Mouse (Mus musculus) 3134 (cell line): ENCODE measurements at regions not wholly inside any gene's neighbourhood (a gene's known extent, or its start where the extent isn't known, plus 50 kb on each side); places are given as distances from the start of the nearest gene placed in this dataset.

Experiments used
- DNase-seq: peaks from one replicate; pipeline ENCODE4 v3.0.0-alpha.2; 2011; ENCODE audit warnings: low spot score; ENCODE audit not compliant: insufficient read length; ENCODE audit errors: extremely low read depth

DNA sequence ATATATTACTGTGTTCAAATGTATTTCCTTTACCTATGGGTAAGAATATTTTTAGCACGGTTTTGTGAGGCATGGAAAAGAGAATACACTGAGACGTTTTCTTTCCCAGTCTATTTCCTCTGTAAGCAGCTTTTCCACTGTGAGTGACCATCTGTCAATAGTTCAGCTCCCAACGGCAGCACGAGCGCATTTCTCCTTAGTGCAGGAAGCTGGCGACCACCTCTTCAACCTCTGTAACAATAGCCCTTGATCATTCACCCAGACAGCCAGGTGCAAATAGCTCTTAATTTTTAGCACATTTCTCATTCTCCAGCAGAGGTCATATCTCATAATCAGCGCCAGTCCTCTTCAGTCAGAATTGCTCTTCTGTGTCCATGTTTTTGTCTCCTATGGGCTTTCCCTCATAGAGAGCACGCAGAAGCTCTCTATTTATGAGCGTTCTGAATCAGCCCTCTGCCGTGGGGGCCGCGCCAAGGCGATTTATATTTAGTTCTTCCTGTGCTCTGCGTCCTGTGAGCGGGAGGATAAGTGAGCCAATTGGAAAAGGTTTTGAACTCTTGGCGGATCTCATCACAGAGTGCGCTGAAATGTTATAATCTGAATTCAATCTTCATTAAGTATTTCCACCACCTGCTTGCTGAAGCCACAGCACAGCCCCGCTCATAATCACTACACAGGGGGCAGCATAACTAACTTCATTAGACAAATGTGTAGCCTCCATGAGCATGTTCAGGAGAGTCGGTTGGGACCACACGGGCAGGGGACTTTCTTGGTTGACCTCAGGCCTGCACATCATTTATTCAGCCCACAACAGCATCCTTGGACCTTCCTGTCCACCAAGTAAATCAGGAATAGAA, 171.3 kb upstream of the Slc24a2 start:
- DNase-seq, result no peak

DNA sequence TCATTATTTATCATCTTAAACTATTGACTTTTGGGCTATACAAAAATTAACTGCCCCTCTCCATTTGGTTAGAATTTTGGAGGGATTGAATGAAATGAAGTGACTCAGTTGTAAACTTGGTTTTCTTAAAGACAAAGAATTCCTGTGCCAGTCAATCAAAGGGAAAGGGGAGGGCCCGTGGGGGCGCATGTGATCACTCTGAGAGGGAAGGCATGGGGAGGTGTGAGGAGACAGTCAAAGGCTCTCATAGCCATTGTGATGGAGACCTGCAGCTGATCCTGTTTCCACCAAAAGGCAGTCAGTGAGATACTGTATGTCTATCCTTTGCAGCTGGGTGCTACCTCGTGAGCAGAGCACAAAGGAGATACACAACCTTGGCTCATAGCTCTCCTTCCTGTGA, 156.6 kb upstream of the Slc24a2 start:
- no peak for DNase-seq

DNA sequence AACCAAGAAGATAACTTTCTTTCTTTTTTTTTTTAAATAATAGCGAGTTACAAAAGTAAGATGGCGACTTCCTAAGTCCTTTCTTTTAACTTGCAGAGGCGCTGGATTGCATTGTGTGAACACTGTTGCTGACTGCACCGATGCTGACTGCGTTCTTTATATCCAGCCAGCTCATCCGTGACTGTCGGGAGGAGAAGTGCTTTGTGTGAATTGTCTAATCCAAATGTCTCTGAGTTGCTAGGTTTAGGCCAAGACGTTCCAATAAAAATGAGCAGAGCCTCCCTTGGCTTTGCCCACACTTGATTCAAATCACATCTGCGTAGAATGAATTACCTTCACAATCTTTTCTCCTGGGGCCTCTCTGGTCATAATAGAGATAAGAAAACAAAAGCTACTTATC, 156.0 kb upstream of the Slc24a2 start:
- DNase-seq, result no peak

DNA sequence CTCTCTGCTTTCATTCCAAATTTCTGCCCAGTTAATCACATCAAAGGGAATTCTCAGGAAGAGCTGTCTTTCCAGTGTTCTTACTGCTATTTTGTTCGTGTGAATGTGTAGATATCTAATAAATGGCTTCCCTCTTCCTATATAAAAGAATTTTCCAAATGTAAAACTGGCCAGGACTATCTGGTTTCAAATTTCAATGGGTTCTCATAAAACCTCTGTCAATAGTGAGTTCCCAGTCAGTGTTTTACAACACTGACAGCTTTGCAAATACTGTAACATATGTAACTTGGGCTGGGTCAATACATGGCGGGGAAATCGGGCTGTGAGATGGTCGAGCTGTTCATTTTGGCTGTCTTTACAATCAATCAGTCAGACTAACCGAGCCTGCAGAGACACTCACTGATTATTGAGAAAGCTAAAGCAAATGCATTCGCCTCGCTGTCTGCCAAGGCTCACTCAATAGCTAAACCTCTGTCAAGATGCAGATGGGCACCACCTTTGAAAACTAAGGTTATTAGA, 155.0 kb upstream of the Slc24a2 start:
- DNase-seq, result no peak

DNA sequence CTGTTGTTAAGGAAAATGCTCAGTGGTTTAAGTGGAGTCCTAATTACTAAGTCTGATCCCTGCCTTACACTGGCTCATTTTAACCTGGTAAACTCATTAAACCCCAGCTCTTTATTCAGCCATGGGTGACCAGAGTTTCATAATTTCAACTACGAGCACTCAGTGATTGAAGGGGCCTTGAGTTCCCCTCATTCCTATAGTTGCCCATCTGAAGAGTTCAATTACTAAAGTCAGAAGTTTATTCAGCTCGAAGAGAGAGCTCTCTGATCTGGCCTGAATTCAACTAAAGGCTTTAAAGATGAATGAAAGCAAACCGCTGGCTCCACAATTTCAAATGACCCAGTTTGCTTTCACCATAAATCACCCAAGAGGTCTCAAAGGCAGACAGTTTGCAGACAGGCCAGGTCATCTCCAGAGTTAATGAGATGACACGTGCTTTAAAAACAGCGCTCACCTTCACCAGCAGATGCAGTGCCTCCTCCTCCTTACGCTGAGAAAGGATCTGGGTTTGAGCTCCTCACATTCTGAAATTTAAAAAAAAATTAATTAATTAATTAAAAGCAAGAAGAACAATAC, 154.3 kb upstream of the Slc24a2 start:
- DNase-seq, result no peak

DNA sequence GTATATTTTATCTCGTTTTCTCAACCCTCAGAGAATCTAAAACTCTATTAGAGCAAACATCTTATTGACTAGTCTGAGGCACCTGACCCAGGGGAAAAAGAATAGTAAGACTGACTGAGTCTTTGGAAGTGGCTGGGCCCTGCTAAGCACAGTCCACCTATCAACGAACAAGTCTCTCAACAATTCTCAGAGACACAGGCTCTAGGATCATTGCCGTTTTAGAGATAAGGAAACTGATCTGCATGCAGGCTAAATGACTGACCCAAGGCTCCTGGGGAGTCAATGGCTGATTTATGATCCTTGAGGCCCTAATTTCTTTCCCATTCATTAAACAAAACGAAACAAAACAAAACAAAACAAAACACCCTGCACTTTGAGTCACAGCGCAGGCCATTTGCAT, 150.4 kb upstream of the Slc24a2 start:
- DNase-seq, result no peak

DNA sequence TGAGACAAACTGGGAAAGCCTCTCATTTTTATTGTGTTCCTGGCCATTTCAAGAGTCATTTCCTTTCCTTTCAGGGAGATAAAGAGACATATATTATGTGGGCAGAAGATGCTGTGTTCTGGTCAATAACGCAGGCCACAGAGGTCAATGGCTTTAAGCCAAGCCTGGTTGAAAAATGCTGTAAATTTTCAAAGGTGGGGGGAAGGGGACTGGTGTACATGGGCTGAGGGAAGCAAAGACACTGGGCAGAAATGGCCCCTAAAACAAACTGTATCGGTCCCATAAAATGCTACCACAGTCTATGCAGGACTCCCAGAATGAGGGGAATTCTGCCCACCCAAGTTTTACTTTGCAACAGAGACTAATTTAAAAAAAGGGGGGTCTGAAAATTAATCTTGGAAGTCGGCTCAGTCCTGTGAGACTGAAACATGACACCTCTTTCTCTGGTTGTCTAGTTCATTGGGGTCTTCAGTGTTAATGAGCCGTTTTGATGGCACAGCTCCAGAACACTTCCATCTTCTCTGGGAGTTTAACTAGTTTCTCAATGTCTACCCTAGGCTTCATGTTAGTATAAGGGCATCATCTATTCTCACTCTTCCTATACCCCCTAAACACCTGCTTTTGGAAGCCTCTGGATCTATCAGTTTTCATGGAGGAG, 149.4 kb upstream of the Slc24a2 start:
- DNase-seq, result no peak

DNA sequence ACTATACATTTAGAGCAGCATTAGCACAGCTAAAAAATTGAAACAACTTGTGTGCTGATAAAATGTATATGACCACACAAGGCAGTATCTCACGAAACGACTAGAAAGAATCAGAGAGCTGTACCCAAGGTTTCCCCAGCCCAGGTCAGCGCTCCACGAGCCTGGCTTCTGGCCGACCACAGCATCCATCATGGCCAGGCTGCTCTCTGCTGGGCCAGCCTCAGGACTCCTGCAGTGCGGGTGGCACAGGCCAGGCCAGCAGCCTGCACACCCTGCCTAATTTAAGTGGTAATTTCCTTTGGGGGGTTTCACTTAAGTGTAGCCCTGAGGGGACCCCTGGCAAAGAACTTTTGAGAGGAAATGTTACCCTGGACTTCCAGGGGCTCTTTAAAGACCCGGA, 141.7 kb upstream of the Slc24a2 start:
- DNase-seq, result peak; percentile 29

DNA sequence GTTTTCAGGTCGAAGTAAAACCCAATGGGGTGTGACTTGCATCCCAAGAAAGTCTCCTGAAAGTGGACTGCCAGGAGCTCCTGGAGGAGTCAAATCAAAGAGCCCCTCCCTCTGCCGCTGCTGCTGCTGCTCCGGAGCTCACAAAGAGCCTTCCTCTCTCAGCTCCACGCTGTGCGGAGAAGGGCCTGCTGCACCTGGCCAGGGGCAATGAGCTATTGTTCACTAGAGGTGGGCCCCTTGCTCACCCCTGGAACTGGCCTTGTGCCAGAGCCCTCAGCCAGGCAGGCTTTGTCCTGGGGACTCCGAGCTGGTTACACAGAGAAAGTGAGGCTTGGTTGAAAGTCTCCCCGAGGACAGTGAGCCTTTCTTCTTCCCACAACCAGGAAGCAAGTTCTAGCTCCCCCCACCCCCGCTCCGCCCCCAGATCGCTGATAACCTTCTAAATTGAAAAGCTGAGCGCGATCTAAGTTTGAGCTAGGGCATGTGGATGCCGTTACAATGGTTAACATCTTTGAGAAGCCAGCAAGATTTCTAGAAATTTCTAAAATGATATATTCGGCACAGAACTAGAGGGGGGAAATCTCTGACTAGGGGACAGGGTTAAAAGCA, 139.5 kb upstream of the Slc24a2 start:
- no peak for DNase-seq

DNA sequence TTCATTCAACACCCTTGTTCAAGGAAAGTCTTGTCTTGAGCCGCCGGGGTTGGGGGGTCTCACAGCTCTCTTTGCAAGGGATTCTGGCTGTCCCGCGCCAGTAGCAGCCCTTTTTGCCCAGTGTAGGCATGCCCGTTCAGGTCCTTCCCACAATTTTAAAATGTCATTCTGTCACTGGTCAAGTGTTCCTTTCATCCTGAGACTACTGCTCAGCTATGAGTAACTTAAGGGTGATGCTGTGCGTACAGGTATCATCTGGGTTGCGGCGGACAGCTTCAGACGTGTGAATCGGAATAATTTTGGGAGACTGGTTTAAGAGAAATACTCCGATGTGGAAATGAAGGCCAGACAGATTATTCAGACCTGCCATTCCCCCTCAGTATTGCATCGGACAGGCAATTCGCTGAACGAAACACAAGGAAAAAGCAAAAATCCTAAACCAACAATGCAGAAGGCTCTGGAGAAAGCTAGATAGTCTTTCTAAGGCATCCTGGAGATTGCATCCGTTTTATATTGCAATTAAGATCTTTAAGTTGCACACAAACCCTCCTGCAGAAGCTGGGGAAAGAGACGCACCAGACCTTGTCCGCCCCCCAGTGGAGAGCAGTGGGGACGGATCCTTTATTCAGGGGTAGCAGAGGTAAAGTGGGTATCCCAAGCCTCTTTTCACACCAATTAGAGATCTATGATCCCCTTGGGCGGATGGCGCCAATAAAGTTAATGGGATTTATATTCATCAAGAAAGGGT, 138.3 kb upstream of the Slc24a2 start:
- no peak for DNase-seq

DNA sequence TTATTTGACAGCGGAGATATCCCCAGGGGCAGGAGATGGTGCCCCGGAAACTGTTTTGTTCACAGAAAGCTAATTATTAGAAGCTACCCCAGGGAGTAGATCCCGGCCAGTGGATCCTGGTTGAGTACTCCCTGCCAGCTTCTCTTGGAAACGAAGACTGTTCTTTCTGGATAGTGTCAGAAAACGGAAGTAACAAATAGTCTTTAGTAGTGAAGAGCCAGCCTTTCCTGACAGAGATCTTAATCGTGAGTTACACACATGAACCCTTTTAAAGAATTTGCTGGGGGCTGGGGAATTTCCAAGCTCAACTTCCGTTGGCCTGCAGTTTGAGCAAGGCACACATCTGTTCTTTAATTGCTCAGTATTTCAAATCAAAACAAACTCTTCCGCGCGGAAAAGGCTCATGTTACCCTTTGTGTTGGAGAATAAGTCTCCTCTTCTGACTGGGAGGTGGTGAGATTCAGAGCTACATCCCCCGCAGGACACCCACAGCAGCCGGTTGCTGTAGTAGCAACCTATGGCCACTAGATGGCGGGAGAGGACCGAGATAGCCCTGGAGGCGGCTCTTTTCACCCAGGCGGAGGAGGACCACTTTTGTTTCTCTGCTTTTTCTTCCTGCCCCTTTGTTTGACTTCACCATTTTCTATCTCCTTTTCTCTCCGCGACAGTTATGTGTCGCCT, 137.6 kb upstream of the Slc24a2 start:
- DNase-seq, result peak; percentile 36

DNA sequence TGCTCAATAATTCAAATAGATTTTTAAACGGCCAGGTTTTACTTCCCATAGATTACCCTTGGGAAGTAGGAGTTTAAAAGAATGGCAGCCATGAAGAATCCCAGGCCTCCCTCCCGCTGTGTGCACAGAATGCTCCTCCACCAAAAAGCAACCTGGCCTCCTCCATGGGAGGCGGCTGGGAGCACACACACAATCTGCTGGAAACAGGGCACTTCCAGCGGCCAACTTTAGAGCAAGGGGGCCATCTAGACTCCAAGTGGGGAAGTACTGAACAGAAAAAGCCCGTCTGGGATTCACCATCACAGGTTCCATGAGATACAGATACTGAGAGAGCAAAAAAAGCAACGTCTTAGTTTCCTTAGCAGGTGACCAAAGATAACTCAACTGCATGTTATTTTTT, 131.9 kb upstream of the Slc24a2 start:
- DNase-seq, result no peak

DNA sequence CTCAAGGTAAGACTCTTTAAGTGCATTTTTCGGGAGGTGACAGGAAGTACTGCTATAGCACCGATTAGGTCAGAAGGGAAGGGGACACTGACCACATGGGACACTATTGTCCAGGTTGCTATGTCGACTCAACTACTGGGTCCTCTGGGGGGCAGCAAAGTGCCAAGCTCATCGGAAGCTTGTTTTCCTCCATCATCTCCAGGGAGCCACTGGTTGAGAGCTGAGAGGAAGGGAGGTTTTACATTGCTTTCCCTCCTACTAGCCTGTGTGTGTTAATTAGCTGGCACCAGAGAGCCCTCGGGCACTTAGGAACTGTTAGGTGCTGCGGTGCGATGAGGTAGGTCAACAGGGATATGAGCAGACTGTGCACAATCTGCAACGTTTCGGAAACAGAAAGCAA, 129.2 kb upstream of the Slc24a2 start:
- no peak for DNase-seq

DNA sequence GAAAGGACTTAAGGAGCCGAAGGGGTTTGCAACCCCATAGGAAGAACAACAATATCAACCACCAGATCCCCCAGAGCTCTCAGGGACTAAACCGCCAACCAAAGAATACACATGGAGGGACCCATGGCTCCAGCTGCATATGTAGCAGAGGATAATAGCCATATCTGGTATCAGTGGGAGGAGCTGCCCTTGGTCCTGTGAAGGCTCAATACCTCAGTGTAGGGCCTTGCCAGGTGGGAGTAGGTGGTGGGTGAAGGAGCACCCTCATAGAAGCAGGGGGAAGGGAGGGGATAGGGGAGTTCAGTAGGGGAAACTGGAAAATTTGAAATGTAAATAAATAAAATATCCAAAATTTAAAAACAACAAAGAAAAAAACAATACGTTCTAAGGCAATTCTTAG, 128.7 kb upstream of the Slc24a2 start:
- no peak for DNase-seq

DNA sequence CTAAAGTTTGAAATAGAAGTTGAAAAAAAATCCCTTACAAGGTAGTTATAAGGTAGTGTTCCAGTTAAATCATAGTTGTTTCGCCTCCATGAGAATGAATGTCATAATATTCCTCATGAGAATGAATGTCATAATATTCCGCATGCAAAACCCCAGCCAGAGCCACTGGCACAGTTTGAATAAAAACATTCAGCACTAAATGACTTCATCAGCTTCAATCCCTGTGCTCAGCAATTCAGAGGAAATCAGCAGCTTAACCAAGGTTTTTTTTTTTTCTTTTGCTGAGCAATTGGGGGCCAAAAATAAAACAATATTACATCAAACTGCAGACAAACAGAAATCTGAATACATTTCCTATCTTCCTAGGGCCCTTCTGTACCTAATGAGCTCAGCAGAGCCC, 102.7 kb upstream of the Slc24a2 start:
- no peak for DNase-seq

DNA sequence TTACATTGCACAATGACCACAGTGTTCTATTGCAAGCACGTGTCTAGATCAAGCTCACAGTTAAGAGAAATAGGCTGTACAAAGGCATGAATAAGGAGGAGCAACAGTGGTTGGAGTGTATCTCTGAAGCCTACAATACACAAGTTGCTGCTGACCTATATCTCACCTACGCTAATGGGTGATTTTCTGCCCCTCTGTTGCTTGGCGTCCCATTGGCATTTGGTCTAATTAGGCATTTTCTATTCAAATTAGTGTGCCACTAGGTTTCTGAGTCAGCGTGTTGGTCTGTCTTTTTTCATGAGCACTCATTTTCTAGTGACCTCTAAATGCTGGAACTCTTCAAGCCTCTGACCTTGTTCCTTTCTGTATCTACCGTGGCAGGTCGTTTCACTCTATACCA, 98.9 kb upstream of the Slc24a2 start:
- DNase-seq, result no peak

DNA sequence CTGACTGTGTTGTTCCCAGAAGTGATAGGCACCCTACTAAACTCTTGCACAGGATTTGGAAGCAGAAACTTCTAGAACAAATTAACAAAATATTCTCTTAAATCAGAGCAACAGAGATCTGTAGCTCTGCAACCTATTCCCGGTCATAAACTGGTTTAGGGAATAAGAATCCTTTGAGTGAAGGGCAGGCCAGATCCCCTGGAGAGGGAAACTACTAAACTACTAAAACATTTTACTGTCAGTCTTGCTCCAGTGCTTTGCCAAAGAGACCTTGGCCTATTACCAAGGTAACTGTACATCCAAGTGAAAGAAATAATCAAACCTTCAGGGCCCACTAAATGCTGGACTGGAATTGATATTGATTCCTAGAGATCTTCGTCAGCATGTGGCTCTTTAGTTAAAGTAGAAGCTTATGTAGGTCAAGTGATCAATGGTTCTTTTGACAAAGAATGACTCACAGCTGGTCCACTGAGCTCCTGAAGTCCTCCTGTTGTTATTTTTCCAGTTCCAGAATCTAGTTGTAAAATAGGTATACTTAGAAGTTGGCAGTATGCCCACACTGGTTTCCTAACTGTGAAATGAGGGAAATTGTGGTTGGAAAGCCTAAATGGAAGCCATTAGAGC, 91.6 kb upstream of the Slc24a2 start:
- no peak for DNase-seq

DNA sequence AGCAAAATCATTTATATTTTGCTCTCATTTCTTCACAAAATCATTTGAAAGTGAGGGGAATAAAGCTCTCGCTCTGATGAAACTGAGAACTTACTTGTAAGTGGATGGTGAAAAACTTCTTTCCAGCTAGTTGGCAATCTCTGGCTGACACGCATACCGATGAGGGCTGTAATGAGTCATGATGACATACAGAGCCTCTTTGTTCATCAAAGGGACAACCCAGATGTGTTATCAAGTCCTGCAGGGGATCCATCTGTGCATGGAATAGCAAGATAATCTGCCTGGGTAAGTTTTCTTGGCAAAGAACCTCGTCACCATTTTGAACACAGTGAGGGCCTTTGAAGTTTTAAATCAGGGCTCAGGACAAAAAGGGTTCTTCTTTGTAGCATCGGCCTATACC, 67.9 kb upstream of the Slc24a2 start:
- DNase-seq, result no peak

DNA sequence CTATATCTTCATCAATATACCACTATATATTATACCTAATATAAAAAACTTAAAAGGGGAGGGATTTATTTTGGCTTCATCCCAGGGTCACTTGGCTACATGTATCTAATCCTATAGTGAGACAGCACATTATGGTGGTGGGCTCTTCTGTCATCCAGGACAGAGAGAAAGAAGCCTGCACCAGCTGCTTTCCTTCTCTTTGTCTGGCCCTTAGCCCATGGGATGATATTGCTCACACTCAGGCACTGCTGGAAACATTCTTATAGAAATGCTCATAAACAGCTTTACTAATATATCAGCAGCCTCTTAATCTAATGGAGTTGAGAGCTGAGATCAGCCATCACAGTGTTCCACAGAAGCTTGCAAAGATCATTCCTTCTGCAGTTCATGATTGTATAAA, 64.3 kb upstream of the Slc24a2 start:
- DNase-seq, result no peak
